Mouse (Mus musculus) hindbrain, postnatal 0 days (tissue): ENCODE measurements around the gene Mup5. TPM values are rescaled to one million over a fixed set of nuclear protein-coding genes. Genes with fewer than 3 reads are reported as not detected.

ENCODE experiments used
- ATAC-seq: fragments of 200-750 bp; cut with Nextera tagmentation; 2 replicates; pipeline ENCODE4 v1.8.0; 2017; ENCODE audit warnings: mild to moderate bottlenecking, moderate TSS enrichment, moderate library complexity
- DNase-seq: peaks from one replicate; pipeline ENCODE4 v3.0.0-alpha.2; 2015; ENCODE audit warnings: low spot score
- H3K27ac ChIP-seq: fragments of 300-500 bp; sonication (generic); 2 replicates; pipeline ENCODE4 v1.5.1; 2014; ENCODE audit warnings: mild to moderate bottlenecking
- H3K27me3 ChIP-seq: fragments of 300-500 bp; sonication (generic); 2 replicates; pipeline ENCODE4 v1.6.1; 2014; ENCODE audit warnings: low read length, mixed read lengths; ENCODE audit not compliant: insufficient read depth
- H3K36me3 ChIP-seq: fragments of 300-500 bp; sonication (generic); 2 replicates; pipeline ENCODE4 v1.6.1; 2014; ENCODE audit warnings: low read length, mixed read lengths; ENCODE audit not compliant: insufficient read depth
- H3K4me1 ChIP-seq: fragments of 300-500 bp; sonication (generic); 2 replicates; pipeline ENCODE4 v1.6.1; 2014; ENCODE audit warnings: antibody characterized with exemption, low read length, mixed read lengths; ENCODE audit not compliant: insufficient read depth
- H3K4me2 ChIP-seq: fragments of 300-500 bp; sonication (generic); 2 replicates; pipeline ENCODE4 v1.6.1; 2014; ENCODE audit warnings: low read depth, mild to moderate bottlenecking, low read length, moderate library complexity, mixed read lengths
- H3K4me3 ChIP-seq: fragments of 300-500 bp; sonication (generic); 2 replicates; pipeline ENCODE4 v1.5.1; 2014; ENCODE audit warnings: low read length
- H3K9ac ChIP-seq: fragments of 300-500 bp; sonication (generic); replicated peaks from 2 replicates; pipeline ENCODE4 v1.6.1; 2014; ENCODE audit warnings: mild to moderate bottlenecking, low read length, moderate library complexity, mixed read lengths
- H3K9me3 ChIP-seq: fragments of 300-500 bp; sonication (generic); 2 replicates; pipeline ENCODE4 v1.6.1; 2016; ENCODE audit warnings: low read length, mixed read lengths
- CTCF ChIP-seq: IDR thresholded peaks from 2 replicates; pipeline ENCODE4 v1.5.1; 2016; ENCODE audit warnings: antibody characterized with exemption, control low read depth, low read depth
- WGBS: fragments of 180-500 bp; shearing (Covaris S2); extraction: QIAGEN DNeasy Blood & Tissue Kit; methylation state at CpG from one replicate; pipeline ENCODE4 v1.1.7; 2014; 5-methylcytosine and 5-hydroxymethylcytosine counted together
- polyA plus RNA-seq: library from polyadenylated mRNA; unstranded; fragments of >200 nt; fragmentation: Nextera tagmentation; extraction: Ambion mirVana; gene quantifications from 2 replicates; pipeline ENCODE4 v1.2.1, GENCODE M21; 2015
- total RNA-seq: library from RNA; depleted of rRNA; stranded (reverse); fragments of >200 nt; gene quantifications from 2 replicates; pipeline ENCODE4 v1.2.3, GENCODE M21; 2014; rRNA removed

Gene Mup5
- not detected in 2 replicates for total RNA-seq
- not detected in 2 replicates for polyA plus RNA-seq

GRCm38 (mm10) chr4:61834952-61835708 lies at the start of gene Mup5:
Gene Mup5, minus strand, starts transcription at chr4:61835233.
- Histone ChIP-seq H3K27ac (no peak within 1 kb of the TSS), H3K4me1 (no peaks in the 10 kb centered on the region), H3K9ac (no peak within 1 kb of the TSS), H3K36me3 (no peaks in the 10 kb centered on the region), H3K4me3 (no peak within 1 kb of the TSS), H3K27me3 (no peaks in the 10 kb centered on the region), H3K9me3 (no peaks in the 10 kb centered on the region), H3K4me2 (no peak within 1 kb of the TSS)
- DNase-seq (no peak), ATAC-seq (no peak)
- TF ChIP-seq CTCF, result no peak
- 75% methylated on average over 4 of the region's 4 CpGs for WGBS

- no peak for DNase-seq
- Histone ChIP-seq H3K4me2 (no peak overlapping the region), H3K4me1 (no peaks in the 10 kb centered on the region), H3K36me3 (no peaks in the 10 kb centered on the region), H3K9me3 (no peaks in the 10 kb centered on the region), H3K4me3 (no peak overlapping the region), H3K9ac (no peak overlapping the region), H3K27me3 (no peaks in the 10 kb centered on the region), H3K27ac (no peak overlapping the region)
- no peak for ATAC-seq
- 48% methylated on average over 4 of the region's 4 CpGs for WGBS
- peak; percentile 57 for TF ChIP-seq CTCF
Measured at GRCm38 (mm10) chr4:61858160-61858559, 23.1 kb upstream of the Mup5 start.

GRCm38 (mm10) chr4:61855831-61856698 lies 21.0 kb upstream of the Mup5 start:
- H3K4me1 ChIP-seq, result no peaks in the 10 kb centered on the region
- no peak overlapping the region for H3K9ac ChIP-seq
- DNase-seq, result no peak
- no peaks in the 10 kb centered on the region for H3K9me3 ChIP-seq
- no peak overlapping the region for H3K4me3 ChIP-seq
- 90% methylated on average over 18 of the region's 18 CpGs for WGBS
- TF ChIP-seq CTCF, result no peak
- H3K27ac ChIP-seq, result no peak overlapping the region
- no peaks in the 10 kb centered on the region for H3K36me3 ChIP-seq
- no peaks in the 10 kb centered on the region for H3K27me3 ChIP-seq
- ATAC-seq, result peak; percentile 56; the same call in 1 of the 2 replicates
- no peak overlapping the region for H3K4me2 ChIP-seq

GRCm38 (mm10) chr4:61855344-61855743 lies 20.3 kb upstream of the Mup5 start:
- no peak for DNase-seq
- Histone ChIP-seq H3K9me3 (no peaks in the 10 kb centered on the region), H3K27me3 (no peaks in the 10 kb centered on the region), H3K27ac (no peak overlapping the region), H3K4me3 (no peak overlapping the region), H3K4me1 (no peaks in the 10 kb centered on the region), H3K36me3 (no peaks in the 10 kb centered on the region), H3K4me2 (no peak overlapping the region), H3K9ac (no peak overlapping the region)
- ATAC-seq, result 0 out of 2 replicates have a peak, but pooled peaks have one; percentile 35
- no peak for TF ChIP-seq CTCF
- WGBS, result 85% methylated on average over 6 of the region's 6 CpGs

GRCm38 (mm10) chr4:61844758-61845455 lies 9.9 kb upstream of the Mup5 start:
- H3K9ac ChIP-seq, result no peak overlapping the region
- no peak overlapping the region for H3K4me3 ChIP-seq
- H3K27me3 ChIP-seq, result no peaks in the 10 kb centered on the region
- no peak for ATAC-seq
- no peak for DNase-seq
- no peak overlapping the region for H3K4me2 ChIP-seq
- 92% methylated on average over 5 of the region's 5 CpGs for WGBS
- no peaks in the 10 kb centered on the region for H3K4me1 ChIP-seq
- no peaks in the 10 kb centered on the region for H3K9me3 ChIP-seq
- TF ChIP-seq CTCF, result no peak
- no peak overlapping the region for H3K27ac ChIP-seq
- H3K36me3 ChIP-seq, result no peaks in the 10 kb centered on the region

- no peak overlapping the region for H3K4me2 ChIP-seq
- no peaks in the 10 kb centered on the region for H3K4me1 ChIP-seq
- no peak overlapping the region for H3K9ac ChIP-seq
- TF ChIP-seq CTCF, result no peak
- 75% methylated on average over 4 of the region's 4 CpGs for WGBS
- DNase-seq (no peak), ATAC-seq (no peak)
- H3K27me3 ChIP-seq, result no peaks in the 10 kb centered on the region
- no peak overlapping the region for H3K27ac ChIP-seq
- H3K9me3 ChIP-seq, result no peaks in the 10 kb centered on the region
- no peak overlapping the region for H3K4me3 ChIP-seq
- no peaks in the 10 kb centered on the region for H3K36me3 ChIP-seq
Measured at GRCm38 (mm10) chr4:61829211-61829610, 5.8 kb downstream of the Mup5 start.
